Mouse (Mus musculus): ENCODE measurements around the gene Fam107b. TPM values are rescaled to one million over a fixed set of nuclear protein-coding genes. Genes with fewer than 3 reads are reported as not detected.

The Fam107b gene
- polyA plus RNA-seq, 1 experiment from 2014 or later = 51.8 TPM

GRCm38 (mm10) chr2:3758406-3758805 lies 188.1 kb downstream of the Fam107b start:
- no peaks in the 10 kb centered on the region for H3K27me3 ChIP-seq (replicated peaks)
- 90% methylated on average over 6 of the region's 6 CpGs for WGBS
- no peak for ATAC-seq (ENCODE audit: low FRiP score, low read depth)

GRCm38 (mm10) chr2:3760234-3760836 lies 190.0 kb downstream of the Fam107b start:
- Histone ChIP-seq H3K36me3 (no peaks in the 10 kb centered on the region), H3K27ac (no peak overlapping the region), H3K9me3 (no peaks in the 10 kb centered on the region), H3K9ac (no peak overlapping the region), H3K4me2 (replicated peaks) (no peak overlapping the region), H3K4me1 (peaks cover 7% of the 10 kb centered on the region), H3K27me3 (replicated peaks) (no peaks in the 10 kb centered on the region), H3K4me3 (no peak overlapping the region)
- ATAC-seq (ENCODE audit: low FRiP score, low read depth) = no peak
- 86% methylated on average over 6 of the region's 6 CpGs for WGBS

More at GRCm38 (mm10) chr2:3758406-3758805, 188.1 kb downstream of the Fam107b start:
- no peak overlapping the region for H3K4me2 ChIP-seq (replicated peaks)
- H3K27ac ChIP-seq = no peak overlapping the region
- no peaks in the 10 kb centered on the region for H3K9me3 ChIP-seq
- peaks cover 21% of the 10 kb centered on the region for H3K4me1 ChIP-seq
- no peak overlapping the region for H3K9ac ChIP-seq
- no peaks in the 10 kb centered on the region for H3K36me3 ChIP-seq
- no peak overlapping the region for H3K4me3 ChIP-seq

GRCm38 (mm10) chr2:3764136-3764535 lies 193.8 kb downstream of the Fam107b start:
- H3K36me3 ChIP-seq = no peaks in the 10 kb centered on the region
- no peaks in the 10 kb centered on the region; the same call in 1 of the 2 replicates for H3K4me1 ChIP-seq
- H3K4me2 ChIP-seq (replicated peaks) = no peak overlapping the region
- H3K27me3 ChIP-seq (replicated peaks) = no peaks in the 10 kb centered on the region
- no peak overlapping the region for H3K27ac ChIP-seq
- ATAC-seq (ENCODE audit: low FRiP score, low read depth) = no peak
- 86% methylated on average over 6 of the region's 6 CpGs for WGBS
- no peak overlapping the region for H3K4me3 ChIP-seq
- H3K9me3 ChIP-seq = no peaks in the 10 kb centered on the region
- no peak overlapping the region for H3K9ac ChIP-seq

- no peak for ATAC-seq (ENCODE audit: low FRiP score, low read depth)
These were observed 195.9 kb downstream of the Fam107b start for GRCm38 (mm10) chr2:3765957-3766783.

GRCm38 (mm10) chr2:3769260-3769659 lies 199.0 kb downstream of the Fam107b start:
- no peak overlapping the region for H3K9ac ChIP-seq
- H3K4me3 ChIP-seq = no peak overlapping the region
- H3K9me3 ChIP-seq = no peaks in the 10 kb centered on the region
- no peaks in the 10 kb centered on the region for H3K27me3 ChIP-seq (replicated peaks)
- no peak overlapping the region for H3K27ac ChIP-seq
- 32% methylated on average over 6 of the region's 6 CpGs for WGBS
- peaks cover 5% of the 10 kb centered on the region; the same call in 1 of the 2 replicates for H3K36me3 ChIP-seq
- H3K4me2 ChIP-seq (replicated peaks) = no peak overlapping the region
- ATAC-seq (ENCODE audit: low FRiP score, low read depth) = no peak
- H3K4me1 ChIP-seq = no peaks in the 10 kb centered on the region

More at GRCm38 (mm10) chr2:3765957-3766783, 195.9 kb downstream of the Fam107b start:
- Histone ChIP-seq H3K4me1 (no peaks in the 10 kb centered on the region; the same call in 1 of the 2 replicates), H3K4me3 (no peak overlapping the region), H3K36me3 (no peaks in the 10 kb centered on the region), H3K27ac (no peak overlapping the region), H3K9ac (no peak overlapping the region), H3K27me3 (replicated peaks) (no peaks in the 10 kb centered on the region), H3K4me2 (replicated peaks) (no peak overlapping the region), H3K9me3 (no peaks in the 10 kb centered on the region)
- WGBS = 73% methylated on average over 11 of the region's 11 CpGs

GRCm38 (mm10) chr2:3769786-3770318 lies 199.6 kb downstream of the Fam107b start:
- H3K27ac ChIP-seq = no peak overlapping the region
- no peaks in the 10 kb centered on the region for H3K27me3 ChIP-seq (replicated peaks)
- peaks cover 6% of the 10 kb centered on the region; the same call in 1 of the 2 replicates for H3K36me3 ChIP-seq
- H3K4me2 ChIP-seq (replicated peaks) = no peak overlapping the region
- 84% methylated on average over 9 of the region's 9 CpGs for WGBS
- no peak overlapping the region for H3K9ac ChIP-seq
- H3K4me3 ChIP-seq = no peak overlapping the region
- peak; percentile 33; the same call in 1 of the 2 replicates for ATAC-seq (ENCODE audit: low FRiP score, low read depth)
- H3K4me1 ChIP-seq = no peaks in the 10 kb centered on the region
- no peaks in the 10 kb centered on the region for H3K9me3 ChIP-seq

- Histone ChIP-seq H3K4me3 (no peak overlapping the region), H3K4me2 (replicated peaks) (no peak overlapping the region), H3K4me1 (no peaks in the 10 kb centered on the region), H3K9ac (no peak overlapping the region), H3K27me3 (replicated peaks) (no peaks in the 10 kb centered on the region), H3K9me3 (no peaks in the 10 kb centered on the region), H3K36me3 (peaks cover 8% of the 10 kb centered on the region; the same call in 1 of the 2 replicates), H3K27ac (no peak overlapping the region)
- no peak for ATAC-seq (ENCODE audit: low FRiP score, low read depth)
- 63% methylated on average over 2 of the region's 2 CpGs for WGBS
These were observed 200.1 kb downstream of the Fam107b start for GRCm38 (mm10) chr2:3770383-3770782.

- H3K36me3 ChIP-seq = peaks cover 8% of the 10 kb centered on the region; the same call in 1 of the 2 replicates
- no peak for ATAC-seq (ENCODE audit: low FRiP score, low read depth)
- no peaks in the 10 kb centered on the region for H3K9me3 ChIP-seq
- no peaks in the 10 kb centered on the region for H3K4me1 ChIP-seq
- 94% methylated on average over 6 of the region's 6 CpGs for whole genome bisulfite sequencing
- no peak overlapping the region for H3K4me3 ChIP-seq
- no peak overlapping the region for H3K9ac ChIP-seq
- no peaks in the 10 kb centered on the region for H3K27me3 ChIP-seq (replicated peaks)
- no peak overlapping the region for H3K27ac ChIP-seq
- H3K4me2 ChIP-seq (replicated peaks) = no peak overlapping the region
These were observed 201.2 kb downstream of the Fam107b start for GRCm38 (mm10) chr2:3771483-3771882.

- H3K4me1 ChIP-seq = no peaks in the 10 kb centered on the region
- H3K9me3 ChIP-seq = no peaks in the 10 kb centered on the region
- H3K9ac ChIP-seq = no peak overlapping the region
- WGBS = 64% methylated on average over 4 of the region's 4 CpGs
- H3K4me2 ChIP-seq (replicated peaks) = no peak overlapping the region
- peaks cover 9% of the 10 kb centered on the region; the same call in 1 of the 2 replicates for H3K36me3 ChIP-seq
- no peaks in the 10 kb centered on the region for H3K27me3 ChIP-seq (replicated peaks)
- H3K4me3 ChIP-seq = no peak overlapping the region
- H3K27ac ChIP-seq = no peak overlapping the region
- no peak for ATAC-seq (ENCODE audit: low FRiP score, low read depth)
These were observed 202.8 kb downstream of the Fam107b start for GRCm38 (mm10) chr2:3773089-3773488.

- no peaks in the 10 kb centered on the region for H3K4me1 ChIP-seq
- no peak for ATAC-seq (ENCODE audit: low FRiP score, low read depth)
- H3K27ac ChIP-seq = no peak overlapping the region
- 91% methylated on average over 3 of the region's 3 CpGs for WGBS
- no peaks in the 10 kb centered on the region for H3K27me3 ChIP-seq (replicated peaks)
- H3K9me3 ChIP-seq = no peaks in the 10 kb centered on the region
- peaks cover 21% of the 10 kb centered on the region for H3K36me3 ChIP-seq
- H3K4me3 ChIP-seq = no peak overlapping the region
- no peak overlapping the region for H3K4me2 ChIP-seq (replicated peaks)
- H3K9ac ChIP-seq = no peak overlapping the region
These were observed 205.3 kb downstream of the Fam107b start for GRCm38 (mm10) chr2:3775569-3775968.

GRCm38 (mm10) chr2:3776045-3776444 lies 205.8 kb downstream of the Fam107b start:
- Histone ChIP-seq H3K36me3 (peaks cover 23% of the 10 kb centered on the region), H3K4me1 (no peaks in the 10 kb centered on the region), H3K9me3 (no peaks in the 10 kb centered on the region), H3K4me2 (replicated peaks) (no peak overlapping the region), H3K4me3 (no peak overlapping the region), H3K27ac (no peak overlapping the region), H3K27me3 (replicated peaks) (no peaks in the 10 kb centered on the region), H3K9ac (no peak overlapping the region)
- ATAC-seq (ENCODE audit: low FRiP score, low read depth) = no peak

GRCm38 (mm10) chr2:3777696-3778095 lies 207.4 kb downstream of the Fam107b start:
- H3K27me3 ChIP-seq (replicated peaks) = no peaks in the 10 kb centered on the region
- H3K36me3 ChIP-seq = peaks cover 29% of the 10 kb centered on the region
- H3K4me1 ChIP-seq = no peaks in the 10 kb centered on the region
- no peaks in the 10 kb centered on the region for H3K9me3 ChIP-seq
- H3K9ac ChIP-seq = no peak overlapping the region
- H3K4me3 ChIP-seq = no peak overlapping the region
- 93% methylated on average over 6 of the region's 6 CpGs for WGBS
- H3K27ac ChIP-seq = no peak overlapping the region
- no peak for ATAC-seq (ENCODE audit: low FRiP score, low read depth)
- H3K4me2 ChIP-seq (replicated peaks) = no peak overlapping the region

Measured in neural tube, embryonic 12.5 days (tissue).